ENCODE assay signal across 14 mouse cellular contexts in the genomic region with DNA sequence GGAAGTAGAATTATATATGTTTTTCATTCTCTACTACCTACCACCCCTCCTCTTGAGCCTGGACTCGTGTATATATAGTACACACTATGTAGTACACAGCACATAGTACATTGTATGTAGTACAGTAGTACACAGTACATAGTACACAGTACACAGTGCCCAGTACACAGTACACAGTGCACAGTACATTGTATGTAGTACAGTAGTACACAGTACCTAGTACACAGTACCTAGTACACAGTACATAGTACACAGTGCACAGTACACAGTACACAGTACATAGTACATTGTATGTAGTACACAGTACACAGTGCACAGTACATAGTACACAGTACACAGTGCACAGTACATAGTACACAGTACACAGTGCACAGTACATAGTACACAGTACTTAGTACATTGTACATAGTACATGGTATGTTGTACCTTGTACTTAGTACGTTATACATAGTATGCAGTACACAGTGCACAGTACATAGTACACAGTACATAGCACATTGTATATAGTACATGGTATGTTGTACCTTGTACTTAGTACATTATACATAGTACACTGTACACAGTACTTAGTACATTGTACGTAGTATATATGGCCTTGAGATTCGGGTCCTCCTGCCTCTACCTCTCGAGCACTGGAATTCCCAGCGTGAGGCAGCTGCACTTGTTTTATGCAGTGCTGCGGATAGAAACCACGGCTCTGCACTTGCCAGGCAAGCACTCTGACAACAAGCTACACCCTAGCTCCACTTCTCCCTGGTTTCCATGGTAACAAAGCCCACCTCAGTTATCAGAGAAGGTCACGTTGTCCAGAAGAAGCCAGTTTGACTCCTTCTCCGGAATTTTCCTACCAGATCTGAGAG. TPM values are rescaled to one million over a fixed set of nuclear protein-coding genes. Genes with fewer than 3 reads are reported as not detected.
DNase-seq lines count a peak whose midpoint lies in the region; ATAC-seq and TF ChIP-seq lines count a peak whose summit lies in the region.
"Had no signal": no experiment of that assay in that cellular context is flagged by ENCODE, and none has a peak within 500 bp of the region (broad histone marks: within the 10 kb centered on the region; RNA-seq: fewer than 3 reads in every experiment).

No protein-coding gene starts in this region.

- peak; percentile 53; the same call in 1 of the 2 replicates for ATAC-seq in lung, embryonic 15.5 days (ENCODE audit: borderline replicate concordance, extremely low read depth, low FRiP score, low TSS enrichment)
- ATAC-seq in hindbrain, embryonic 13.5 days (ENCODE audit: low FRiP score) = peak; percentile 66
- ATAC-seq in midbrain, postnatal 0 days (ENCODE audit: low FRiP score) = peak; percentile 62
- ATAC-seq in erythroblast, adult 5-6 weeks (replicated peaks; ENCODE audit: low FRiP score, poor library complexity, severe bottlenecking) = no peak

- H3K9ac ChIP-seq in lung, embryonic 15.5 days = no peak overlapping the region
- H3K9ac ChIP-seq in hindbrain, embryonic 13.5 days = no peak overlapping the region
- H3K9ac ChIP-seq in midbrain, postnatal 0 days (replicated peaks; ENCODE audit: low read length, poor library complexity, severe bottlenecking) = no peak overlapping the region
- H3K9ac ChIP-seq: limb, embryonic 13.5 days had no signal

- intact Hi-C loops in gastrocnemius, adult 2 months (cut with DNase I) = no loop called here

- H3K4me3 ChIP-seq in lung, embryonic 15.5 days = no peak overlapping the region
- H3K4me3 ChIP-seq in hindbrain, embryonic 13.5 days = no peak overlapping the region
- no peak overlapping the region for H3K4me3 ChIP-seq in midbrain, postnatal 0 days (ENCODE audit: low read depth, low read length)
- H3K4me3 ChIP-seq in gastrocnemius, adult 2 months = no peak overlapping the region
- H3K4me3 ChIP-seq: limb, embryonic 13.5 days had no signal

- DNase-seq in lung, postnatal 14 days = no peak
- peak; percentile 27 for DNase-seq in embryo, embryonic 10.5 days (ENCODE audit: low spot score)
- DNase-seq in midbrain, postnatal 0 days (ENCODE audit: low spot score) = peak; percentile 66
- DNase-seq in gastrocnemius, adult 2 months = no peak
- DNase-seq in layer of hippocampus, adult 9-10 months (ENCODE audit: low spot score) = no peak
- DNase-seq: cerebellum, postnatal 14 days; heart, adult 18-20 months; heart, postnatal 36 days; lung, adult 2 months; thymus, adult 2 months had no signal

- WGBS in lung, embryonic 15.5 days = 56% methylated on average over 10 of the region's 10 CpGs
- 68% methylated on average over 10 of the region's 10 CpGs for WGBS in hindbrain, embryonic 13.5 days
- 39% methylated on average over 10 of the region's 10 CpGs for WGBS in midbrain, postnatal 0 days

- H3K27ac ChIP-seq in lung, embryonic 15.5 days = no peak overlapping the region
- peak overlapping the region; percentile 40; the same call in 1 of the 2 replicates for H3K27ac ChIP-seq in hindbrain, embryonic 13.5 days
- H3K27ac ChIP-seq in midbrain, postnatal 0 days (ENCODE audit: low read depth, low read length) = peak overlapping the region; percentile 55
- no peak overlapping the region for H3K27ac ChIP-seq in gastrocnemius, adult 2 months
- H3K27ac ChIP-seq: limb, embryonic 13.5 days had no signal

- peaks cover 6% of the 10 kb centered on the region for H3K4me1 ChIP-seq in lung, embryonic 15.5 days
- peaks cover 18% of the 10 kb centered on the region for H3K4me1 ChIP-seq in hindbrain, embryonic 13.5 days (replicated peaks)
- 0 out of 2 replicates have a peak, but pooled peaks cover 3% of the 10 kb centered on the region for H3K4me1 ChIP-seq in midbrain, postnatal 0 days (ENCODE audit: insufficient read depth, low read length)

- H3K36me3 ChIP-seq in lung, embryonic 15.5 days = no peaks in the 10 kb centered on the region
- no peaks in the 10 kb centered on the region for H3K36me3 ChIP-seq in hindbrain, embryonic 13.5 days
- H3K36me3 ChIP-seq in midbrain, postnatal 0 days (ENCODE audit: insufficient read depth, low read length) = no peaks in the 10 kb centered on the region
- H3K36me3 ChIP-seq: limb, embryonic 13.5 days had no signal

- TF ChIP-seq CTCF in midbrain, postnatal 0 days (IDR thresholded peaks at IDR 0.05) = no peak
- no peak for TF ChIP-seq CTCF in gastrocnemius, adult 2 months (IDR thresholded peaks at IDR 0.05)

- H3K9me3 ChIP-seq in lung, embryonic 15.5 days = no peaks in the 10 kb centered on the region
- no peaks in the 10 kb centered on the region for H3K9me3 ChIP-seq in hindbrain, embryonic 13.5 days
- no peaks in the 10 kb centered on the region for H3K9me3 ChIP-seq in midbrain, postnatal 0 days (ENCODE audit: low read length)
- H3K9me3 ChIP-seq: limb, embryonic 13.5 days had no signal

- no peaks in the 10 kb centered on the region for H3K27me3 ChIP-seq in lung, embryonic 15.5 days
- no peaks in the 10 kb centered on the region for H3K27me3 ChIP-seq in hindbrain, embryonic 13.5 days
- no peaks in the 10 kb centered on the region for H3K27me3 ChIP-seq in midbrain, postnatal 0 days (ENCODE audit: insufficient read depth, low read length)

- 0 out of 2 replicates have a peak overlapping the region, but pooled peaks have one; percentile 1 for H3K4me2 ChIP-seq in lung, embryonic 15.5 days
- no peak overlapping the region for H3K4me2 ChIP-seq in hindbrain, embryonic 13.5 days
- 0 out of 2 replicates have a peak overlapping the region, but pooled peaks have one; percentile 9 for H3K4me2 ChIP-seq in midbrain, postnatal 0 days (ENCODE audit: low read depth, low read length, poor library complexity, severe bottlenecking)
- H3K4me2 ChIP-seq: limb, embryonic 13.5 days had no signal

RNA-seq across cellular contexts. Expression of a gene that starts 34.9 kb away (rescaled TPM):
- polyA plus RNA-seq in lung, embryonic 15.5 days (2015; fragmentation: Nextera tagmentation; extraction: Ambion mirVana) = 5.5 and 6.0 TPM in 2 replicates
- 7.2 and 8.7 TPM in 2 replicates for polyA plus RNA-seq in hindbrain, embryonic 13.5 days (2015; fragmentation: Nextera tagmentation; extraction: Ambion mirVana)
- total RNA-seq in midbrain, postnatal 0 days (2014; rRNA removed) = 21.8 and 22.4 TPM in 2 replicates
- polyA plus RNA-seq in midbrain, postnatal 0 days (2015; fragmentation: Nextera tagmentation; extraction: Ambion mirVana) = 17.4 and 20.1 TPM in 2 replicates
- total RNA-seq in gastrocnemius, adult 2 months (2021) = 1 to 10 TPM; 2.3 TPM
- 0.42 TPM in 1 of 2 replicates, not detected in the other for total RNA-seq in erythroblast, adult 5-6 weeks (2015; ENCODE audit: low replicate concordance)
- 0.42 and 0.85 TPM in 2 replicates for total RNA-seq in erythroblast, adult 5-6 weeks (2017; ENCODE audit: low replicate concordance)

RNA-seq across cellular contexts. Expression of a gene that starts 35.0 kb away (rescaled TPM):
- polyA plus RNA-seq in lung, embryonic 15.5 days (2015; fragmentation: Nextera tagmentation; extraction: Ambion mirVana) = 5.3 and 5.7 TPM in 2 replicates
- 4.2 and 4.5 TPM in 2 replicates for polyA plus RNA-seq in hindbrain, embryonic 13.5 days (2015; fragmentation: Nextera tagmentation; extraction: Ambion mirVana)
- 8.8 and 10.4 TPM in 2 replicates for total RNA-seq in midbrain, postnatal 0 days (2014; rRNA removed)
- 7.0 and 8.1 TPM in 2 replicates for polyA plus RNA-seq in midbrain, postnatal 0 days (2015; fragmentation: Nextera tagmentation; extraction: Ambion mirVana)
- 1 to 10 TPM; 1.3 to 1.6 TPM for total RNA-seq in gastrocnemius, adult 2 months (2021)
- 11.3 and 19.4 TPM in 2 replicates for total RNA-seq in erythroblast, adult 5-6 weeks (2015; ENCODE audit: low replicate concordance)
- 6.0 and 17.7 TPM in 2 replicates for total RNA-seq in erythroblast, adult 5-6 weeks (2017; ENCODE audit: low replicate concordance)

Comparison
In these comparisons a context has a peak if more than half of its experiments do, and no peak if none do; other contexts are left out.
1. H3K27ac ChIP-seq: peak in hindbrain, embryonic 13.5 days (single experiment) and midbrain, postnatal 0 days (single experiment); none in lung, embryonic 15.5 days (single experiment) and gastrocnemius, adult 2 months (single experiment).
2. DNase-seq: peak in embryo, embryonic 10.5 days (single experiment) and midbrain, postnatal 0 days (single experiment); none in lung, postnatal 14 days (single experiment), gastrocnemius, adult 2 months (single experiment) and layer of hippocampus, adult 9-10 months (single experiment).